Mouse (Mus musculus) E14TG2a.4 (cell line): ENCODE measurements around the gene Spata21.
"Not testable (repeated sequence)": the region's sequence is repeated elsewhere in the genome, so short reads cannot be mapped to it uniquely, and the experiment has no call there.

Experiments
- CTCF ChIP-seq: conservative IDR thresholded peaks from 2 replicates; pipeline ENCODE4 v1.5.1; 2014; ENCODE audit warnings: low read length
- POU5F1 ChIP-seq: IDR thresholded peaks from 2 replicates; pipeline ENCODE4 v1.6.1; 2014; ENCODE audit warnings: low read length, borderline replicate concordance

DNA sequence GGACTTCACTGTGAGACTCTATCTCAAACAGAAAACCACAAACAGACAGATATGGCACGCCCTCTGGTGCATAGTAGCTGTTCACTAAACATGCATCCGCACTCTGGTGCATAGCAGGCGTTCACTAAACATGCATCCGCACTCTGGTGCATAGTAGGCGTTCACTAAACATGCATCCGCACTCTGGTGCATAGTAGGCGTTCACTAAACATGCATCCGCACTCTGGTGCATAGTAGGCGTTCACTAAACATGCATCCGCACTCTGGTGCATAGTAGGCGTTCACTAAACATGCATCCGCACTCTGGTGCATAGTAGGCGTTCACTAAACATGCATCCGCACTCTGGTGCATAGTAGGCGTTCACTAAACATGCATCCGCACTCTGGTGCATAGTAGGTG, 57.0 kb downstream of the Spata21 start:
- TF ChIP-seq CTCF, POU5F1: not testable (repeated sequence)
